Mouse (Mus musculus): ENCODE results near the gene Bcl2l13. TPM values are rescaled to one million over a fixed set of nuclear protein-coding genes. Genes with fewer than 3 reads are reported as not detected.
"Not testable (repeated sequence)": the region's sequence is repeated elsewhere in the genome, so short reads cannot be mapped to it uniquely, and the experiment has no call there.

Gene Bcl2l13
- polyA plus RNA-seq, 1 experiment = 32.8 TPM

GRCm38 (mm10) chr6:120901776-120902645, 66.0 kb downstream of the Bcl2l13 start:
- H3K36me3 ChIP-seq (ENCODE audit: control insufficient read depth, insufficient read depth) = peaks cover 5% of the 10 kb centered on the region
- H3ac ChIP-seq (ENCODE audit: control insufficient read depth, insufficient read length) = no peak overlapping the region
- H3K4me2 ChIP-seq (ENCODE audit: low read depth) = no peak overlapping the region
- TF ChIP-seq TCF3 (IDR thresholded peaks at IDR 0.05; ENCODE audit: insufficient read length, low read depth) (no peak), MYOG (IDR thresholded peaks at IDR 0.05; ENCODE audit: control insufficient read depth in 1 of 3, insufficient read depth in 1 of 3, insufficient read length in 2 of 3, low read depth in 2 of 3) (no peak), MYOD1 (IDR thresholded peaks at IDR 0.05; ENCODE audit: control insufficient read depth in 1 of 3, insufficient read length in 2 of 3, low read depth in 2 of 3) (no peak), TCF12 (IDR thresholded peaks at IDR 0.05; ENCODE audit: insufficient read depth, poor library complexity, severe bottlenecking) (no peak), REST (IDR thresholded peaks at IDR 0.05; ENCODE audit: insufficient read depth, insufficient read length) (no peak), SRF (IDR thresholded peaks at IDR 0.05; ENCODE audit: control insufficient read depth, insufficient read length, low read depth) (no peak), E2F4 (IDR thresholded peaks at IDR 0.05; ENCODE audit: insufficient read depth) (no peak), MAX (IDR thresholded peaks at IDR 0.05; ENCODE audit: low read depth) (no peak), POLR2AphosphoS2 (IDR thresholded peaks at IDR 0.05; ENCODE audit: insufficient read length, low read depth) (no peak), CEBPB (IDR thresholded peaks at IDR 0.05; ENCODE audit: insufficient read depth, poor library complexity, severe bottlenecking) (no peak), USF1 (IDR thresholded peaks at IDR 0.05; ENCODE audit: low read depth) (no peak), POLR2A (IDR thresholded peaks at IDR 0.05; ENCODE audit: insufficient read length, low read depth) (no peak)
- H3K79me2 ChIP-seq (ENCODE audit: control insufficient read depth, insufficient read depth) = peaks cover 31% of the 10 kb centered on the region
- no peaks in the 10 kb centered on the region for H3K27me3 ChIP-seq (ENCODE audit: control insufficient read depth, insufficient read depth, insufficient read length)
- no peak overlapping the region for H3K4me3 ChIP-seq

- Histone ChIP-seq H3K4me2 (ENCODE audit: low read depth) (no peak overlapping the region), H3ac (ENCODE audit: control insufficient read depth, insufficient read length) (no peak overlapping the region), H3K27me3 (ENCODE audit: control insufficient read depth, insufficient read depth, insufficient read length) (no peaks in the 10 kb centered on the region), H3K4me3 (no peak overlapping the region), H3K79me2 (ENCODE audit: control insufficient read depth, insufficient read depth) (peaks cover 38% of the 10 kb centered on the region), H3K36me3 (ENCODE audit: control insufficient read depth, insufficient read depth) (peaks cover 5% of the 10 kb centered on the region)
- no peak for TF ChIP-seq POLR2A (IDR thresholded peaks at IDR 0.05; ENCODE audit: insufficient read length, low read depth)
- TF ChIP-seq USF1 (IDR thresholded peaks at IDR 0.05; ENCODE audit: low read depth) = peak; percentile 17
Observed at GRCm38 (mm10) chr6:120903450-120903912, 67.5 kb downstream of the Bcl2l13 start.

- no peak overlapping the region for H3K4me2 ChIP-seq (ENCODE audit: low read depth)
- H3K4me3 ChIP-seq = no peak overlapping the region
- peaks cover 5% of the 10 kb centered on the region for H3K36me3 ChIP-seq (ENCODE audit: control insufficient read depth, insufficient read depth)
- H3K27me3 ChIP-seq (ENCODE audit: control insufficient read depth, insufficient read depth, insufficient read length) = no peaks in the 10 kb centered on the region
- TF ChIP-seq POLR2A (IDR thresholded peaks at IDR 0.05; ENCODE audit: insufficient read length, low read depth) (no peak), CEBPB (IDR thresholded peaks at IDR 0.05; ENCODE audit: insufficient read depth, poor library complexity, severe bottlenecking) (no peak), REST (IDR thresholded peaks at IDR 0.05; ENCODE audit: insufficient read depth, insufficient read length) (no peak), POLR2AphosphoS2 (IDR thresholded peaks at IDR 0.05; ENCODE audit: insufficient read length, low read depth) (no peak), TCF12 (IDR thresholded peaks at IDR 0.05; ENCODE audit: insufficient read depth, poor library complexity, severe bottlenecking) (no peak), TCF3 (IDR thresholded peaks at IDR 0.05; ENCODE audit: insufficient read length, low read depth) (no peak), MYOD1 (IDR thresholded peaks at IDR 0.05; ENCODE audit: control insufficient read depth in 1 of 3, insufficient read length in 2 of 3, low read depth in 2 of 3) (no peak), USF1 (IDR thresholded peaks at IDR 0.05; ENCODE audit: low read depth) (no peak), E2F4 (IDR thresholded peaks at IDR 0.05; ENCODE audit: insufficient read depth) (no peak), MAX (IDR thresholded peaks at IDR 0.05; ENCODE audit: low read depth) (no peak), MYOG (IDR thresholded peaks at IDR 0.05; ENCODE audit: control insufficient read depth in 1 of 3, insufficient read depth in 1 of 3, insufficient read length in 2 of 3, low read depth in 2 of 3) (no peak), SRF (IDR thresholded peaks at IDR 0.05; ENCODE audit: control insufficient read depth, insufficient read length, low read depth) (no peak)
- peaks cover 38% of the 10 kb centered on the region for H3K79me2 ChIP-seq (ENCODE audit: control insufficient read depth, insufficient read depth)
- no peak overlapping the region for H3ac ChIP-seq (ENCODE audit: control insufficient read depth, insufficient read length)
Observed at GRCm38 (mm10) chr6:120903961-120904360, 67.9 kb downstream of the Bcl2l13 start.

GRCm38 (mm10) chr6:120905111-120905510, 69.1 kb downstream of the Bcl2l13 start:
- Histone ChIP-seq H3ac (ENCODE audit: control insufficient read depth, insufficient read length) (no peak overlapping the region), H3K27me3 (ENCODE audit: control insufficient read depth, insufficient read depth, insufficient read length) (no peaks in the 10 kb centered on the region), H3K79me2 (ENCODE audit: control insufficient read depth, insufficient read depth) (peaks cover 47% of the 10 kb centered on the region), H3K36me3 (ENCODE audit: control insufficient read depth, insufficient read depth) (peaks cover 5% of the 10 kb centered on the region), H3K4me2 (ENCODE audit: low read depth) (no peak overlapping the region), H3K4me3 (no peak overlapping the region)
- TF ChIP-seq POLR2A (IDR thresholded peaks at IDR 0.05; ENCODE audit: insufficient read length, low read depth) = no peak
- no peak for TF ChIP-seq MAX (IDR thresholded peaks at IDR 0.05; ENCODE audit: low read depth)
- TF ChIP-seq USF1 (IDR thresholded peaks at IDR 0.05; ENCODE audit: low read depth) = no peak
- TF ChIP-seq E2F4 (IDR thresholded peaks at IDR 0.05; ENCODE audit: insufficient read depth) = no peak
- TF ChIP-seq CEBPB (IDR thresholded peaks at IDR 0.05; ENCODE audit: insufficient read depth, poor library complexity, severe bottlenecking) = no peak
- no peak for TF ChIP-seq REST (IDR thresholded peaks at IDR 0.05; ENCODE audit: insufficient read depth, insufficient read length)
- TF ChIP-seq SRF (IDR thresholded peaks at IDR 0.05; ENCODE audit: control insufficient read depth, insufficient read length, low read depth) = no peak

GRCm38 (mm10) chr6:120906521-120906920, 70.5 kb downstream of the Bcl2l13 start:
- Histone ChIP-seq H3ac (ENCODE audit: control insufficient read depth, insufficient read length) (no peak overlapping the region), H3K27me3 (ENCODE audit: control insufficient read depth, insufficient read depth, insufficient read length) (no peaks in the 10 kb centered on the region), H3K36me3 (ENCODE audit: control insufficient read depth, insufficient read depth) (peaks cover 5% of the 10 kb centered on the region), H3K4me3 (no peak overlapping the region), H3K4me2 (ENCODE audit: low read depth) (no peak overlapping the region), H3K79me2 (ENCODE audit: control insufficient read depth, insufficient read depth) (peaks cover 61% of the 10 kb centered on the region)
- TF ChIP-seq MYOG (IDR thresholded peaks at IDR 0.05; ENCODE audit: control insufficient read depth in 1 of 3, insufficient read depth in 1 of 3, insufficient read length in 2 of 3, low read depth in 2 of 3) (no peak), POLR2AphosphoS2 (IDR thresholded peaks at IDR 0.05; ENCODE audit: insufficient read length, low read depth) (no peak), POLR2A (IDR thresholded peaks at IDR 0.05; ENCODE audit: insufficient read length, low read depth) (no peak), USF1 (IDR thresholded peaks at IDR 0.05; ENCODE audit: low read depth) (no peak), TCF3 (IDR thresholded peaks at IDR 0.05; ENCODE audit: insufficient read length, low read depth) (no peak), TCF12 (IDR thresholded peaks at IDR 0.05; ENCODE audit: insufficient read depth, poor library complexity, severe bottlenecking) (no peak), MAX (IDR thresholded peaks at IDR 0.05; ENCODE audit: low read depth) (no peak), SRF (IDR thresholded peaks at IDR 0.05; ENCODE audit: control insufficient read depth, insufficient read length, low read depth) (no peak), REST (IDR thresholded peaks at IDR 0.05; ENCODE audit: insufficient read depth, insufficient read length) (no peak), E2F4 (IDR thresholded peaks at IDR 0.05; ENCODE audit: insufficient read depth) (no peak), CEBPB (IDR thresholded peaks at IDR 0.05; ENCODE audit: insufficient read depth, poor library complexity, severe bottlenecking) (no peak), MYOD1 (IDR thresholded peaks at IDR 0.05; ENCODE audit: control insufficient read depth in 1 of 3, insufficient read length in 2 of 3, low read depth in 2 of 3) (no peak)

GRCm38 (mm10) chr6:120907876-120908597, 72.0 kb downstream of the Bcl2l13 start:
- not testable (repeated sequence) for H3ac ChIP-seq (ENCODE audit: control insufficient read depth, insufficient read length); H3K27me3 ChIP-seq (ENCODE audit: control insufficient read depth, insufficient read depth, insufficient read length); H3K36me3 ChIP-seq (ENCODE audit: control insufficient read depth, insufficient read depth); H3K4me3 ChIP-seq
- peaks cover 69% of the 10 kb centered on the region for H3K79me2 ChIP-seq (ENCODE audit: control insufficient read depth, insufficient read depth)
- H3K4me2 ChIP-seq (ENCODE audit: low read depth) = peak overlapping the region; percentile 18

Measured in myocyte (in vitro differentiated cells).